Mouse (Mus musculus) gastrocnemius, adult 8-10 months (tissue): Measurements from ENCODE around the gene Chn2. TPM values are rescaled to one million over a fixed set of nuclear protein-coding genes. Genes with fewer than 3 reads are reported as not detected.

Experiments
- DNase-seq, 2 experiments: peaks; one replicate each; pipeline ENCODE4 v3.0.0; 2022; ENCODE audit warnings: low spot score in 2 of 2
- total RNA-seq, 4 experiments: library from RNA; stranded (reverse); gene quantifications; 2 replicates each; pipeline ENCODE4 v1.2.4; 2022

Chn2 gene
- total RNA-seq, 4 experiments from 2014 or later: 0.75 to 1.7 (median 1.2) TPM

GRCm38 (mm10) chr6:54071478-54071877 is 32.1 kb downstream of the Chn2 start:
- DNase-seq: no peak

GRCm38 (mm10) chr6:54074454-54074853 is 35.1 kb downstream of the Chn2 start:
- no peak for DNase-seq

GRCm38 (mm10) chr6:54075419-54075818 is 36.1 kb downstream of the Chn2 start:
- DNase-seq: no peak

- DNase-seq: no peak
Measured at GRCm38 (mm10) chr6:54076625-54077024, 37.3 kb downstream of the Chn2 start.

GRCm38 (mm10) chr6:54078269-54078668 is 38.9 kb downstream of the Chn2 start:
- DNase-seq: no peak

GRCm38 (mm10) chr6:54079881-54080280 is 40.5 kb downstream of the Chn2 start:
- no peak for DNase-seq

GRCm38 (mm10) chr6:54080518-54081285 is 41.3 kb downstream of the Chn2 start:
- DNase-seq: no peak

- no peak for DNase-seq
Measured at GRCm38 (mm10) chr6:54082576-54082975, 43.2 kb downstream of the Chn2 start.

GRCm38 (mm10) chr6:54084046-54084445 is 44.7 kb downstream of the Chn2 start:
- DNase-seq: no peak

GRCm38 (mm10) chr6:54085009-54085408 is 45.7 kb downstream of the Chn2 start:
- DNase-seq: no peak

GRCm38 (mm10) chr6:54088168-54088567 is 48.8 kb downstream of the Chn2 start:
- DNase-seq: no peak

GRCm38 (mm10) chr6:54090822-54091221 is 51.5 kb downstream of the Chn2 start:
- no peak for DNase-seq

GRCm38 (mm10) chr6:54092920-54093319 is 53.6 kb downstream of the Chn2 start:
- no peak for DNase-seq

GRCm38 (mm10) chr6:54096147-54096761 is 56.9 kb downstream of the Chn2 start:
- DNase-seq: no peak

- DNase-seq: no peak
Measured at GRCm38 (mm10) chr6:54096836-54097235, 57.5 kb downstream of the Chn2 start.

GRCm38 (mm10) chr6:54098339-54098738 is 59.0 kb downstream of the Chn2 start:
- DNase-seq: no peak

GRCm38 (mm10) chr6:54099659-54100058 is 60.3 kb downstream of the Chn2 start:
- DNase-seq: no peak

GRCm38 (mm10) chr6:54102210-54102609 is 62.9 kb downstream of the Chn2 start:
- DNase-seq: no peak

GRCm38 (mm10) chr6:54103276-54103975 is 64.1 kb downstream of the Chn2 start:
- no peak for DNase-seq

- DNase-seq: no peak
Measured at GRCm38 (mm10) chr6:54111416-54111984, 72.1 kb downstream of the Chn2 start.

- DNase-seq: no peak
Measured at GRCm38 (mm10) chr6:54113338-54113737, 74.0 kb downstream of the Chn2 start.

GRCm38 (mm10) chr6:54114412-54114811 is 75.1 kb downstream of the Chn2 start:
- no peak for DNase-seq
